Mouse (Mus musculus) limb, embryonic 14.5 days (tissue): ENCODE data around the gene Elovl7. TPM values are rescaled to one million over a fixed set of nuclear protein-coding genes. Genes with fewer than 3 reads are reported as not detected.

Experiments
- ATAC-seq: fragments of 200-750 bp; cut with Nextera tagmentation; 2 replicates; pipeline ENCODE4 v1.8.0; 2017; ENCODE audit warnings: low read depth, moderate number of reproducible peaks, moderate TSS enrichment; ENCODE audit not compliant: low FRiP score
- DNase-seq: peaks from one replicate; pipeline ENCODE4 v3.0.0-alpha.2; 2015; ENCODE audit warnings: low spot score
- H3K27ac ChIP-seq: fragments of 300-500 bp; sonication (generic); replicated peaks from 2 replicates; pipeline ENCODE4 v1.5.1; 2014; ENCODE audit warnings: low read depth, mild to moderate bottlenecking, low read length, moderate library complexity, mixed read lengths
- H3K27me3 ChIP-seq: fragments of 300-500 bp; sonication (generic); 2 replicates; pipeline ENCODE4 v1.6.1; 2014; ENCODE audit warnings: low read length, mixed read lengths; ENCODE audit not compliant: control insufficient read depth, insufficient read depth
- H3K36me3 ChIP-seq: fragments of 300-500 bp; sonication (generic); 2 replicates; pipeline ENCODE4 v1.6.1; 2014; ENCODE audit warnings: mild to moderate bottlenecking, low read length, moderate library complexity, mixed read lengths; ENCODE audit not compliant: control insufficient read depth, insufficient read depth
- H3K4me1 ChIP-seq: fragments of 300-500 bp; sonication (generic); 2 replicates; pipeline ENCODE4 v1.6.1; 2014; ENCODE audit warnings: antibody characterized with exemption, low read length, mixed read lengths; ENCODE audit not compliant: control insufficient read depth, insufficient read depth
- H3K4me2 ChIP-seq: fragments of 300-500 bp; sonication (generic); replicated peaks from 2 replicates; pipeline ENCODE4 v1.6.1; 2014; ENCODE audit warnings: low read depth, mild to moderate bottlenecking, low read length, moderate library complexity; ENCODE audit not compliant: severe bottlenecking
- H3K4me3 ChIP-seq: fragments of 300-500 bp; sonication (generic); replicated peaks from 2 replicates; pipeline ENCODE4 v1.5.1; 2014; ENCODE audit warnings: low read length
- H3K9ac ChIP-seq: fragments of 300-500 bp; sonication (generic); 2 replicates; pipeline ENCODE4 v1.6.1; 2014; ENCODE audit warnings: mild to moderate bottlenecking, low read depth, low read length, moderate library complexity; ENCODE audit not compliant: severe bottlenecking
- H3K9me3 ChIP-seq: fragments of 300-500 bp; sonication (generic); 2 replicates; pipeline ENCODE4 v1.6.1; 2016; ENCODE audit warnings: low read length; ENCODE audit not compliant: control insufficient read depth
- POLR2A ChIP-seq: fragments of 200-500 bp; IDR thresholded peaks from 2 replicates; pipeline ENCODE4 v1.8.0; 2012; ENCODE audit warnings: inconsistent platforms, mild to moderate bottlenecking, moderate library complexity, borderline replicate concordance; ENCODE audit not compliant: insufficient read depth, insufficient read length; ENCODE audit errors: extremely low read depth
- WGBS: fragments of 180-500 bp; shearing (Covaris S2); extraction: QIAGEN DNeasy Blood & Tissue Kit; methylation state at CpG from one replicate; pipeline ENCODE4 v1.1.7; 2014; 5-methylcytosine and 5-hydroxymethylcytosine counted together
- polyA plus RNA-seq, 2 experiments: library from polyadenylated mRNA; depleted of rRNA in 1 of 2; stranded (reverse) in 1 of 2; unstranded in 1 of 2; fragments of >200 nt; fragmentation: Nextera tagmentation in 1 of 2; extraction: Ambion mirVana in 1 of 2; gene quantifications; 2 replicates each; pipeline versions ENCODE4 v1.2.1 to v1.2.3; 2012 to 2014

Elovl7 gene
- polyA plus RNA-seq, 2 experiments, result 1.4 to 4.8 TPM

GRCm38 (mm10) chr13:108273456-108273855 lies 59.3 kb downstream of the Elovl7 start:
- Histone ChIP-seq H3K27me3 (no peaks in the 10 kb centered on the region), H3K27ac (no peak overlapping the region), H3K9me3 (no peaks in the 10 kb centered on the region), H3K9ac (no peak overlapping the region), H3K4me2 (peak overlapping the region; percentile 40), H3K4me1 (peaks cover 19% of the 10 kb centered on the region), H3K36me3 (no peaks in the 10 kb centered on the region), H3K4me3 (no peak overlapping the region)
- ATAC-seq, result no peak
- no peak for TF ChIP-seq POLR2A
- DNase-seq, result peak; percentile 7
- WGBS, result 27% methylated on average over 5 of the region's 5 CpGs

- no peak for ATAC-seq
- no peak overlapping the region for H3K9ac ChIP-seq
- no peaks in the 10 kb centered on the region for H3K9me3 ChIP-seq
- TF ChIP-seq POLR2A, result no peak
- no peaks in the 10 kb centered on the region for H3K36me3 ChIP-seq
- DNase-seq, result peak; percentile 28
- no peak overlapping the region for H3K4me3 ChIP-seq
- peaks cover 24% of the 10 kb centered on the region for H3K4me1 ChIP-seq
- H3K27me3 ChIP-seq, result no peaks in the 10 kb centered on the region
- 18% methylated on average over 1 of the region's 1 CpGs for WGBS
- no peak overlapping the region for H3K27ac ChIP-seq
- H3K4me2 ChIP-seq, result no peak overlapping the region
These were observed 62.4 kb downstream of the Elovl7 start for GRCm38 (mm10) chr13:108276561-108276960.

- H3K9me3 ChIP-seq, result no peaks in the 10 kb centered on the region
- no peak overlapping the region for H3K4me3 ChIP-seq
- H3K27me3 ChIP-seq, result no peaks in the 10 kb centered on the region
- TF ChIP-seq POLR2A, result no peak
- ATAC-seq (no peak), DNase-seq (no peak)
- H3K27ac ChIP-seq, result no peak overlapping the region
- no peaks in the 10 kb centered on the region for H3K36me3 ChIP-seq
- WGBS, result 76% methylated on average over 7 of the region's 7 CpGs
- H3K9ac ChIP-seq, result no peak overlapping the region
- H3K4me1 ChIP-seq, result peaks cover 21% of the 10 kb centered on the region
- no peak overlapping the region for H3K4me2 ChIP-seq
These were observed 63.1 kb downstream of the Elovl7 start for GRCm38 (mm10) chr13:108277320-108277719.

- no peak for TF ChIP-seq POLR2A
- no peak overlapping the region for H3K4me2 ChIP-seq
- H3K4me1 ChIP-seq, result peaks cover 9% of the 10 kb centered on the region
- H3K4me3 ChIP-seq, result no peak overlapping the region
- no peaks in the 10 kb centered on the region for H3K36me3 ChIP-seq
- ATAC-seq (no peak), DNase-seq (peak; percentile 26)
- WGBS, result 44% methylated on average over 6 of the region's 6 CpGs
- H3K27me3 ChIP-seq, result no peaks in the 10 kb centered on the region
- H3K9ac ChIP-seq, result no peak overlapping the region
- no peaks in the 10 kb centered on the region for H3K9me3 ChIP-seq
- no peak overlapping the region for H3K27ac ChIP-seq
These were observed 64.4 kb downstream of the Elovl7 start for GRCm38 (mm10) chr13:108278592-108278991.

GRCm38 (mm10) chr13:108284312-108284711 lies 70.1 kb downstream of the Elovl7 start:
- H3K27me3 ChIP-seq, result no peaks in the 10 kb centered on the region
- no peak for DNase-seq
- no peak overlapping the region for H3K9ac ChIP-seq
- no peaks in the 10 kb centered on the region for H3K9me3 ChIP-seq
- ATAC-seq, result no peak
- H3K36me3 ChIP-seq, result no peaks in the 10 kb centered on the region
- 86% methylated on average over 2 of the region's 2 CpGs for WGBS
- H3K4me2 ChIP-seq, result no peak overlapping the region
- no peak for TF ChIP-seq POLR2A
- H3K27ac ChIP-seq, result no peak overlapping the region
- H3K4me1 ChIP-seq, result no peaks in the 10 kb centered on the region
- H3K4me3 ChIP-seq, result no peak overlapping the region

- H3K4me2 ChIP-seq, result no peak overlapping the region
- H3K4me1 ChIP-seq, result no peaks in the 10 kb centered on the region
- H3K9ac ChIP-seq, result no peak overlapping the region
- H3K27ac ChIP-seq, result no peak overlapping the region
- ATAC-seq (no peak), DNase-seq (no peak)
- no peak overlapping the region for H3K4me3 ChIP-seq
- no peaks in the 10 kb centered on the region for H3K36me3 ChIP-seq
- no peaks in the 10 kb centered on the region for H3K9me3 ChIP-seq
- no peaks in the 10 kb centered on the region for H3K27me3 ChIP-seq
- TF ChIP-seq POLR2A, result no peak
- 60% methylated on average over 3 of the region's 3 CpGs for WGBS
These were observed 73.7 kb downstream of the Elovl7 start for GRCm38 (mm10) chr13:108287953-108288352.
